Mouse (Mus musculus) naive thymus-derived CD4-positive, alpha-beta T cell, adult 2 months (primary cell): Measurements from ENCODE around the gene Dnmt3a.
A peak's percentile ranks its signal among the peaks of the same experiment; 100 is the strongest.

Experiments
- DNase-seq: peaks from one replicate; pipeline ENCODE4 v3.0.0-alpha.2; 2011; ENCODE audit warnings: low read depth

Gene Dnmt3a

GRCm38 (mm10) chr12:3884892-3885493 is 79.2 kb downstream of the Dnmt3a start:
- no peak for DNase-seq

DNA sequence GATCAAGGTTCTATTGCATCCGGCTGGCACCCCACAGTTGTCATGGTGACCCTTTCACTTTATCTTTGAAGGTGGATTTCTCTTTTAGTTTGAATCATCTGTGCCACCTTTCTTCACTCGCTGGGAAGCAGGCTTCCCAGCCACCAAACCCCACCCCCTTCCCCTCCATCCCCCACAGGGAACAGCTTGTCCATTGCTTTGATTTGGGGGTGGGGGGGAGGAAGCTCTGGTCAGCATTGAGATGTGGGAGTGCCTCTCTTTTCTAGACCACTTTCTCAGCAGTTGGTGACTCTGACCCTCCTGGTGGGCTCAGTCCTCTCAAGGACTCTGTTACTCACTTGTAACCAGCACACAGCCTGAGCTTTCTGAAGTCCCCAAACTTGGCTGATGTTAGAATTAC is 80.8 kb downstream of the Dnmt3a start:
- no peak for DNase-seq

- DNase-seq, result no peak
Observed at GRCm38 (mm10) chr12:3887515-3888325, 81.9 kb downstream of the Dnmt3a start.

GRCm38 (mm10) chr12:3889875-3890635 is 84.2 kb downstream of the Dnmt3a start:
- peak; percentile 26 for DNase-seq

- DNase-seq, result peak; percentile 77
Observed at GRCm38 (mm10) chr12:3890753-3891751, 85.2 kb downstream of the Dnmt3a start.

GRCm38 (mm10) chr12:3891779-3892239 is 86.0 kb downstream of the Dnmt3a start:
- peak; percentile 71 for DNase-seq

GRCm38 (mm10) chr12:3892240-3893059 is 86.6 kb downstream of the Dnmt3a start:
- DNase-seq, result peak; percentile 15

DNA sequence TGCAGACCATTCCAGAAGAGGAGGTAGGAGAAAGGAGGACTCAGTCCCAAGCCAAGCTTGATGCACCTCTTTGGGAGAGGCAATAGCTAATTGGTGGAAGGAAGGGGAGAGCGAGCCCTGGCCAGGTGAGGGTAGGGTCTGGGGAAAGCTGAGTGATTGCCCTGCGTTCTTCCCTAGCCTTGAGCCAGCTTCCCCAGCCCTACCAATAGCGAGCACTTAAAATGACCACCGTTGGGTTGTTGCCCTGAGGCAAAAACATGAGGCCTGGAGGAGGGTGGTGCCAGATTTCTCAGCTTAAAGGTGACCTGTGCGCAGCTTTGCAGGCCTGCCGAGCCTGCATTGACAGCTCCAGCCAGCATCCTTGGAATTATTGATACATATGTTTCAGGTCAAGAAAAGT is 87.5 kb downstream of the Dnmt3a start:
- DNase-seq, result no peak

- DNase-seq, result no peak
Observed at GRCm38 (mm10) chr12:3894525-3894924, 88.7 kb downstream of the Dnmt3a start.

DNA sequence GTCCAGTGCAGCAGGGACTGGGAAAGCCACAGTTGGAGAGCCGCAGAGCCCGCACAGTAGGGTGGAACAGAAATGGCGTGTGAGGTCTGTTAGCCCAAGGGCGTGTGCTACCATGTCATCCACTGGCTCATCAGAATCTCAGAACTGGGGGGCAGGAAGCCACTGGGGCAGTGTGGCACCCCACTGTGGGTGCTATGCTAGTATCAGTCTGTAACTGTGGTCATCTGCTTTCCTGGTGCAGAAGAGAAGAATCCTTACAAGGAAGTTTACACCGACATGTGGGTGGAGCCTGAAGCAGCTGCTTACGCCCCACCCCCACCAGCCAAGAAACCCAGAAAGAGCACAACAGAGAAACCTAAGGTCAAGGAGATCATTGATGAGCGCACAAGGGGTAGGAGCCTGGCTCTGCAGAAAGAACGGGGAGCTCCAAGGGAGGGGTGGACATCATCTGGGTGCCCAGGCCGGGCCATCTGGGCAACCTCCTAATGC is 91.3 kb downstream of the Dnmt3a start:
- no peak for DNase-seq

GRCm38 (mm10) chr12:3898811-3899210 is 93.0 kb downstream of the Dnmt3a start:
- DNase-seq, result no peak

GRCm38 (mm10) chr12:3905436-3905835 is 99.6 kb downstream of the Dnmt3a start:
- DNase-seq, result no peak

- DNase-seq, result no peak
Observed at GRCm38 (mm10) chr12:3906308-3906707, 100.5 kb downstream of the Dnmt3a start.

GRCm38 (mm10) chr12:3907008-3907407 is 101.2 kb downstream of the Dnmt3a start:
- no peak for DNase-seq

- no peak for DNase-seq
Observed at GRCm38 (mm10) chr12:3907418-3907817, 101.6 kb downstream of the Dnmt3a start.

- DNase-seq, result no peak
Observed at GRCm38 (mm10) chr12:3910466-3911093, 104.8 kb downstream of the Dnmt3a start.

DNA sequence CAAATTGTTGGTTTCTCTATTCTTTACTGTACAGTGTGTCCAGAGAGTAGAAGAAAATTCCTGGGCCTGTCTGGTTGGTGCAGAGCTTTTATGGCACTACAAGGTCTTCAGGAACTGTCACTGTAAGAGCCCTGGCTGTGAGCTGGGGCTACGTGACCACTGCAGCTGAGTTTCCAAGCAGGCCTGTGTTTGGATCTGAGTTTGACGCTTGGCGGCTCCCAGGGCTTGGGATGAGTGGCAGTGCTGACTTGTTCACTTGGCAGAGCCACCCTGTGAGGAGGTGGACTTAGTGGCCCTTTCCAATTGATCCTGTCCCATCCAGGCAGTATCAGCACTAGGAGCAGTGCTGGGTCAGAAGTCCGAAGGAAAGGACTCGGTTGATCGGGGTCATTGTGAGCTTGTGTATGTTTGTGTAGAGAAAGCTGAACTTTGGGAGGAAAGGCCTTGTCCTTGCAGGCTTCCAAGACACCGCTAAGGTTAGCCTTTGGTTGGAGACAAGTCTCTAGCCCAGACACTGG is 106.1 kb downstream of the Dnmt3a start:
- no peak for DNase-seq

DNA sequence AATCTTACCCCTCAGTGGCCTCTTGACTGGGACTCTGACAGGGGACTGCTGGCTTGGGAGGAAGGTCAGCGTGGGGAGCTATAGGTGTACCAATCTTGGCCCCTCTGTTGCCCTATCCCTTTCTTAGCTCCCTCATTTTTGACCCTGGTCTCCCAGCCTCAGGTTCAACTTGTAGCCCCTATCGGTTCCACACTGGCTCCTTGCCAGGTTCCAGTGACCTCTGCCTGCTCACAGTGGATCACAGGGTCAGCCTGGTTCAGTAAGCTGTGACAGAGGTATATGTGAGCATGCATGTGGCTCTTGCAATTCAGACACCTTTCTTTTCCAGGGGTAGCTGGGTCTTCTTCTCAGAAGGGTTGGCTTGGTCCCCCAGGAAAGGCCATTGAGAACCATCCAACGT is 110.0 kb downstream of the Dnmt3a start:
- DNase-seq, result no peak

- no peak for DNase-seq
Observed at GRCm38 (mm10) chr12:3917668-3918341, 112.0 kb downstream of the Dnmt3a start.
